Mouse (Mus musculus) heart, embryonic 14.5 days (tissue): ENCODE data around the gene Sncg. TPM values are rescaled to one million over a fixed set of nuclear protein-coding genes. Genes with fewer than 3 reads are reported as not detected.

Source experiments
- ATAC-seq: fragments of 200-750 bp; cut with Nextera tagmentation; 2 replicates; pipeline ENCODE4 v1.8.0; 2017; ENCODE audit warnings: low read depth, moderate TSS enrichment; ENCODE audit not compliant: insufficient number of reproducible peaks, insufficient read depth, low FRiP score
- H3K27ac ChIP-seq, 2 experiments: fragments of 200-500 bp in 1 of 2; fragments of 300-500 bp in 1 of 2; sonication (generic) in 1 of 2; replicated peaks in 1 of 2; 2 replicates each; pipeline ENCODE4 v1.5.1; 2012 to 2014; ENCODE audit warnings: low read depth in 2 of 2, low read length in 2 of 2, control low read depth in 1 of 2, mild to moderate bottlenecking in 1 of 2, mixed read lengths in 1 of 2; ENCODE audit not compliant: control insufficient read depth in 1 of 2, insufficient read depth in 1 of 2
- H3K27me3 ChIP-seq: fragments of 300-500 bp; sonication (generic); 2 replicates; pipeline ENCODE4 v1.6.1; 2014; ENCODE audit warnings: mild to moderate bottlenecking, low read length, control low read depth; ENCODE audit not compliant: control insufficient read depth, insufficient read depth
- H3K36me3 ChIP-seq: fragments of 300-500 bp; sonication (generic); 2 replicates; pipeline ENCODE4 v1.6.1; 2014; ENCODE audit warnings: mild to moderate bottlenecking, control low read depth, low read length, mixed read lengths; ENCODE audit not compliant: control insufficient read depth, insufficient read depth
- H3K4me1 ChIP-seq, 2 experiments: fragments of 200-500 bp in 1 of 2; fragments of 300-500 bp in 1 of 2; sonication (generic) in 1 of 2; 2 replicates each; pipeline ENCODE4 v1.6.1; 2012 to 2014; ENCODE audit warnings: low read length in 2 of 2, control low read depth in 1 of 2, mixed read lengths in 1 of 2; ENCODE audit not compliant: control insufficient read depth in 2 of 2, insufficient read depth in 2 of 2
- H3K4me2 ChIP-seq: fragments of 300-500 bp; sonication (generic); 2 replicates; pipeline ENCODE4 v1.6.1; 2014; ENCODE audit warnings: mild to moderate bottlenecking, low read length
- H3K4me3 ChIP-seq, 2 experiments: fragments of 200-500 bp in 1 of 2; fragments of 300-500 bp in 1 of 2; sonication (generic) in 1 of 2; 2 replicates each; pipeline ENCODE4 v1.5.1; 2012 to 2014; ENCODE audit warnings: low read length in 2 of 2, mild to moderate bottlenecking in 2 of 2, control low read depth in 1 of 2, low read depth in 1 of 2, moderate library complexity in 1 of 2; ENCODE audit not compliant: control insufficient read depth in 1 of 2, insufficient read depth in 1 of 2
- H3K9ac ChIP-seq: fragments of 300-500 bp; sonication (generic); 2 replicates; pipeline ENCODE4 v1.6.1; 2014; ENCODE audit warnings: mild to moderate bottlenecking, low read length
- H3K9me3 ChIP-seq: fragments of 300-500 bp; sonication (generic); 2 replicates; pipeline ENCODE4 v1.6.1; 2016; ENCODE audit warnings: low read length, control low read depth; ENCODE audit not compliant: control insufficient read depth
- WGBS: fragments of 180-500 bp; shearing (Covaris S2); extraction: QIAGEN DNeasy Blood & Tissue Kit; methylation state at CpG from one replicate; pipeline ENCODE4 v1.1.7; 2014; 5-methylcytosine and 5-hydroxymethylcytosine counted together
- polyA plus RNA-seq: library from polyadenylated mRNA; unstranded; fragments of >200 nt; fragmentation: Nextera tagmentation; extraction: Ambion mirVana; gene quantifications from 2 replicates; pipeline ENCODE4 v1.2.1, GENCODE M21; 2014

The Sncg gene
- polyA plus RNA-seq, 1 experiment from 2014 or later = 4.3 TPM

DNA sequence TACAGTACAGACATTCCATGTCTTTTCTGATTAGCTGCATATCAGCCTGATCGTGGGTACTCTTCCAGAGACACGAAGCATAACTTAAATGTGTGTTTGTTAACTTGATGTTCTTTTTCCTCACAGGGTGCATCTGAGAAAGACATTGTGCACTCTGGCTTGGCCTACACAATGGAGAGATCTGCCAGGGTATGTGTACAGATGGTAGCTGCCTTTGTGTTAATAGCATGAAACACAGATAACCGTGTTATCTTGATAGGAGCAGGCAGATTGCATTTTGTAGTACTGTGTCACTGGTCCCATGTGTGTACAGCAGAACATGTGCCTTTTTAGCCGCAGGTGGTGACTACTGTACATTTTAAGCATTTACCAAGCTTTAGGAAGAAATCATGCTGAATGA lies 32.6 kb downstream of the Sncg start:
- Histone ChIP-seq H3K27me3 (no peaks in the 10 kb centered on the region), H3K4me2 (no peak overlapping the region), H3K36me3 (peaks cover 75% of the 10 kb centered on the region), H3K9ac (no peak overlapping the region), H3K27ac (no peak overlapping the region), H3K4me3 (no peak overlapping the region), H3K4me1 (no peaks in the 10 kb centered on the region), H3K9me3 (no peaks in the 10 kb centered on the region)
- ATAC-seq = no peak
- WGBS = 84% methylated on average over 4 of the region's 4 CpGs

GRCm38 (mm10) chr14:34339446-34339845 lies 35.1 kb downstream of the Sncg start:
- 79% methylated on average over 1 of the region's 1 CpGs for WGBS

DNA sequence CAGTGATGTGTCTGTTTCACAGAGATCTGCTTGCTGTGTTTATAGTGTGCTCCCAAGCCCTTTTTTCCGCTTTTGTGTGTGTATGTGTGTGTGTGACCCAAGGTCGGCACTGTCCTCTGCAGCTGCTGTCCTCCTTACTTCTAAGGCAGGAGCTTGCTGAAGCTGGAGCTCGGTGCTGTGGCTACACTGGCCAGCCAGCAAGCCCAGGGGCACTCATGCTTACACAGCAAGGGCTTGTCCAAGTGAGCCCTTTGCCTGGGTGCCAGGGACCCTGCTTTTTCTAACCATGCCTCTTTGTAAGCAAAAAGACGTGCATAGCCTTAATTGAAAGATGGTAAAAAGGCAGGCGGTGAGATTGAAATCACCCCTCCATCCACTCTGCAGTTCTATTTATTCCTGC lies 42.1 kb downstream of the Sncg start:
- 92% methylated on average over 5 of the region's 5 CpGs for WGBS
- Histone ChIP-seq H3K4me2 (no peak overlapping the region), H3K9me3 (no peaks in the 10 kb centered on the region), H3K4me1 (no peaks in the 10 kb centered on the region), H3K36me3 (peaks cover 88% of the 10 kb centered on the region), H3K4me3 (no peak overlapping the region), H3K27me3 (no peaks in the 10 kb centered on the region), H3K27ac (no peak overlapping the region), H3K9ac (no peak overlapping the region)
- no peak for ATAC-seq

More at GRCm38 (mm10) chr14:34339446-34339845, 35.1 kb downstream of the Sncg start:
- H3K4me1 ChIP-seq = no peaks in the 10 kb centered on the region
- H3K27me3 ChIP-seq = no peaks in the 10 kb centered on the region
- no peak overlapping the region for H3K4me3 ChIP-seq
- no peak overlapping the region for H3K9ac ChIP-seq
- H3K36me3 ChIP-seq = peaks cover 96% of the 10 kb centered on the region
- H3K9me3 ChIP-seq = no peaks in the 10 kb centered on the region
- no peak overlapping the region for H3K4me2 ChIP-seq
- ATAC-seq = no peak
- no peak overlapping the region for H3K27ac ChIP-seq

DNA sequence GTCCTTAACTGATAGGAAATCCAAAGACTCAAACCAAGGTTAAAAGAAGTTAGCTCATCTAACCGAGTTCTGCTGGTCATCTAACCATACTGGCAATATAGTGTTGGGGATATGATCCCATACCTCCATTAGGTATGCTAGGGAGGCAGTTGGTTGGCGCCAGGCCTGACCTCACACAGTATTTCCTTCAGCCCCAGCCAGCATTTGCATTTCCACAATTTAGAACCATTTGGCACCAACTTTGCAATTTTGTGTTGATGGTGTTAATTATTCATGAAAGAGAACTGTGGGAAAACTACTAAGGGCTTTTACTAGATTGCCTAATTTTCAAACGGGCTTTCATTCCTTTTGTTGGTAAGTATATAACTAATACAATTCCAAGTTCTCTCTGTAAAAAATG lies 42.7 kb downstream of the Sncg start:
- no peak overlapping the region for H3K4me3 ChIP-seq
- ATAC-seq = no peak
- no peaks in the 10 kb centered on the region for H3K27me3 ChIP-seq
- no peaks in the 10 kb centered on the region for H3K9me3 ChIP-seq
- no peak overlapping the region for H3K4me2 ChIP-seq
- H3K9ac ChIP-seq = no peak overlapping the region
- WGBS = 92% methylated on average over 3 of the region's 3 CpGs
- no peak overlapping the region for H3K27ac ChIP-seq
- H3K36me3 ChIP-seq = peaks cover 87% of the 10 kb centered on the region
- no peaks in the 10 kb centered on the region for H3K4me1 ChIP-seq

- ATAC-seq = no peak
- Histone ChIP-seq H3K36me3 (peaks cover 83% of the 10 kb centered on the region), H3K9me3 (no peaks in the 10 kb centered on the region), H3K4me3 (no peak overlapping the region), H3K27ac (no peak overlapping the region), H3K4me2 (no peak overlapping the region), H3K4me1 (no peaks in the 10 kb centered on the region), H3K9ac (no peak overlapping the region), H3K27me3 (no peaks in the 10 kb centered on the region)
- WGBS = 89% methylated on average over 9 of the region's 9 CpGs
Observed at GRCm38 (mm10) chr14:34330657-34331158, 43.9 kb downstream of the Sncg start.

GRCm38 (mm10) chr14:34327618-34328017 lies 47.0 kb downstream of the Sncg start:
- H3K4me1 ChIP-seq = no peaks in the 10 kb centered on the region
- H3K4me3 ChIP-seq = no peak overlapping the region
- 84% methylated on average over 1 of the region's 1 CpGs for WGBS
- no peaks in the 10 kb centered on the region for H3K9me3 ChIP-seq
- H3K9ac ChIP-seq = no peak overlapping the region
- H3K36me3 ChIP-seq = peaks cover 82% of the 10 kb centered on the region
- H3K27ac ChIP-seq = no peak overlapping the region
- no peak for ATAC-seq
- no peak overlapping the region for H3K4me2 ChIP-seq
- H3K27me3 ChIP-seq = no peaks in the 10 kb centered on the region

- Histone ChIP-seq H3K27ac (no peak overlapping the region), H3K9me3 (no peaks in the 10 kb centered on the region), H3K27me3 (no peaks in the 10 kb centered on the region), H3K4me1 (no peaks in the 10 kb centered on the region), H3K4me2 (no peak overlapping the region), H3K36me3 (peaks cover 77% of the 10 kb centered on the region), H3K9ac (no peak overlapping the region), H3K4me3 (no peak overlapping the region)
- 76% methylated on average over 3 of the region's 3 CpGs for WGBS
- no peak for ATAC-seq
Observed at GRCm38 (mm10) chr14:34326606-34327005, 48.0 kb downstream of the Sncg start.

DNA sequence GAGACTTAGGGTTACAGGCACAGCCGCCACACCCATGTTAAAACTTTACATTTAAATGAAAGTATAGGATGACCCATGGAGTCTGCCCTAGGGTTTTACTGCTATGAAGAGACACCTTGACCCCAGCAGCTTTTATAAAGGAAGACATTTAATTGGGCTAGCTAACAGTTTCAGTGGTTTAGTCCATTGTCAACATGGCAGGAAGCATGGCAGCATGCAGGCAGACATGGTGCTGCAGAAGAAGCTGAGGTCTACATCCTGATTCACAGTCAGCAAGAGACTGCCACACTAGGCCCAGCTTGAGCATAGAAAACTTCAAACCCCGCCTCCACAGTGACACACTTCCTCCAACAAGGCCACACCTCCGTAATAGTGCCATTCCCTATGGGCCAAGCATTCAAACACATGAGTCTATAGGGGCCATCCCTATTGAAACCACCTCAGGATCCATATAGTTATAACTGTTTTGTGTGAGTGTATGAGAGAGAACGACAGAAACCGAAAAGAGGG lies 51.0 kb downstream of the Sncg start:
- WGBS = 97% methylated on average over 5 of the region's 5 CpGs
- no peaks in the 10 kb centered on the region for H3K27me3 ChIP-seq
- H3K4me2 ChIP-seq = no peak overlapping the region
- H3K27ac ChIP-seq = no peak overlapping the region
- no peak for ATAC-seq
- H3K36me3 ChIP-seq = peaks cover 73% of the 10 kb centered on the region
- no peaks in the 10 kb centered on the region for H3K4me1 ChIP-seq
- no peak overlapping the region for H3K4me3 ChIP-seq
- H3K9me3 ChIP-seq = no peaks in the 10 kb centered on the region
- H3K9ac ChIP-seq = no peak overlapping the region
